Mouse (Mus musculus) forebrain, postnatal 0 days (tissue): ENCODE data around the gene Ears2. TPM values are rescaled to one million over a fixed set of nuclear protein-coding genes. Genes with fewer than 3 reads are reported as not detected.

Source experiments
- ATAC-seq: fragments of 200-750 bp; cut with Nextera tagmentation; 2 replicates; pipeline ENCODE4 v1.8.0; 2017; ENCODE audit warnings: mild to moderate bottlenecking, moderate library complexity
- DNase-seq: peaks from one replicate; pipeline ENCODE4 v3.0.0-alpha.2; 2015
- H3K27ac ChIP-seq: fragments of 300-500 bp; sonication (generic); 2 replicates; pipeline ENCODE4 v1.5.1; 2014; ENCODE audit warnings: low read depth, mild to moderate bottlenecking, antibody characterized with exemption, low read length, moderate library complexity, mixed read lengths
- H3K27me3 ChIP-seq: fragments of 300-500 bp; sonication (generic); 2 replicates; pipeline ENCODE4 v1.6.1; 2014; ENCODE audit warnings: mild to moderate bottlenecking, low read length, mixed read lengths; ENCODE audit not compliant: insufficient read depth
- H3K36me3 ChIP-seq: fragments of 300-500 bp; sonication (generic); 2 replicates; pipeline ENCODE4 v1.6.1; 2014; ENCODE audit warnings: mild to moderate bottlenecking, moderate library complexity; ENCODE audit not compliant: insufficient read depth
- H3K4me1 ChIP-seq: fragments of 300-500 bp; sonication (generic); 2 replicates; pipeline ENCODE4 v1.6.1; 2014; ENCODE audit warnings: antibody characterized with exemption; ENCODE audit not compliant: insufficient read depth
- H3K4me2 ChIP-seq: fragments of 300-500 bp; sonication (generic); 2 replicates; pipeline ENCODE4 v1.6.1; 2014; ENCODE audit warnings: low read depth, mild to moderate bottlenecking, moderate library complexity
- H3K4me3 ChIP-seq: fragments of 300-500 bp; sonication (generic); 2 replicates; pipeline ENCODE4 v1.5.1; 2014; ENCODE audit warnings: low read depth, low read length, mixed read lengths
- H3K9ac ChIP-seq: fragments of 300-500 bp; sonication (generic); 2 replicates; pipeline ENCODE4 v1.6.1; 2014; ENCODE audit warnings: mild to moderate bottlenecking
- H3K9me3 ChIP-seq: fragments of 300-500 bp; sonication (generic); 2 replicates; pipeline ENCODE4 v1.6.1; 2016; ENCODE audit warnings: low read length
- CTCF ChIP-seq: sonication (generic); IDR thresholded peaks from 2 replicates; pipeline ENCODE4 v1.5.1; 2016; ENCODE audit warnings: antibody characterized with exemption, control low read depth, low read depth
- WGBS: fragments of 180-500 bp; shearing (Covaris S2); extraction: QIAGEN DNeasy Blood & Tissue Kit; methylation state at CpG from one replicate; pipeline ENCODE4 v1.1.7; 2014; 5-methylcytosine and 5-hydroxymethylcytosine counted together
- polyA plus RNA-seq: library from polyadenylated mRNA; unstranded; fragments of >200 nt; fragmentation: Nextera tagmentation; extraction: Ambion mirVana; gene quantifications from 2 replicates; pipeline ENCODE4 v1.2.1, GENCODE M21; 2015
- total RNA-seq: library from RNA; depleted of rRNA; stranded (reverse); fragments of >200 nt; gene quantifications from 2 replicates; pipeline ENCODE4 v1.2.3, GENCODE M21; 2014

Ears2 gene
- total and polyA plus RNA-seq, 2 experiments from 2014 or later: 8.8 to 16.7 TPM

- no peak overlapping the region for H3K9ac ChIP-seq
- no peaks in the 10 kb centered on the region for H3K4me1 ChIP-seq
- H3K27ac ChIP-seq: no peak overlapping the region
- TF ChIP-seq CTCF: no peak
- no peak overlapping the region for H3K4me2 ChIP-seq
- H3K9me3 ChIP-seq: no peaks in the 10 kb centered on the region
- no peak for ATAC-seq
- no peak overlapping the region for H3K4me3 ChIP-seq
- DNase-seq: no peak
- H3K27me3 ChIP-seq: no peaks in the 10 kb centered on the region
- 96% methylated on average over 2 of the region's 2 CpGs for WGBS
- peaks cover 64% of the 10 kb centered on the region for H3K36me3 ChIP-seq
Measured at GRCm38 (mm10) chr7:122094564-122095330, 27.7 kb upstream of the Ears2 start.

DNA sequence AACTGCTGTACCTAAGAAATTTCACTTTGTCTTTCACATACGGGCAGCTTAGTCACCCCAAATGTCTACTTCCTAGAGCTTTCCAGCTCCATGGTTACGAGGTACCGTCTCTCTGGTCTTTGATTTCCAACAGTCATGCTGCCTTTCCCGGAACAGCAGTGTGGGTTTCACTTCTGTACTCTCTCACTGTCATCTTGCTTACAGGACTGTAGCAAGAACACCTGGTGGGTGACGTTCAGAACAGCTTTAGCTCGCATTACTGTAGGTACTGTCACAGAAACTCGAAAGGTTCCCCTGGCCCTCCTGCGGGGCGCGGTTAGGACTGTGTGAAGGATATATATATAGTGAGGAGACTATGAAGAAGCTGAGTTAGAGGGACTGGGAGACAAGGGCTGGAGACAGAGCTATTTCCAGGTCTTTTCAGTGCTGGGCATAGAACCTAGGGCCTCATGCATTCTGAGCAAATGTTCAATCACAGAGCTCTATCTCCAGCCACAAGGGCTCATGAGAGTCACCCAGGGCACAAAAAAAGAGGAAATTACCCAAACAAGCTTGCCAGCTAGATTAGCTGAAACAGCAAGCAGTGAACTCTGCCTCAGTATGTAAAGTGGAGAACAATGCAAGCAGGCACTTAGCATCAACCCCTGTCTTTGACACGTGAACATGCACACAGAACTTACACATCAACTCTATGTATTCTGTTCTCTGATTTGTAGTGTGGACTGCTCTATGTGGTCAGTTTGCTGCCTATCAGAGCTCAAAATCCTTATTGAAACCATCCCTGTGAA is 20.3 kb upstream of the Ears2 start:
- Histone ChIP-seq H3K27ac (no peak overlapping the region), H3K4me3 (no peak overlapping the region), H3K9ac (no peak overlapping the region), H3K36me3 (peaks cover 57% of the 10 kb centered on the region), H3K27me3 (no peaks in the 10 kb centered on the region), H3K4me1 (no peaks in the 10 kb centered on the region), H3K4me2 (no peak overlapping the region), H3K9me3 (no peaks in the 10 kb centered on the region)
- no peak for TF ChIP-seq CTCF
- DNase-seq (no peak), ATAC-seq (no peak)
- WGBS: 93% methylated on average over 11 of the region's 11 CpGs

DNA sequence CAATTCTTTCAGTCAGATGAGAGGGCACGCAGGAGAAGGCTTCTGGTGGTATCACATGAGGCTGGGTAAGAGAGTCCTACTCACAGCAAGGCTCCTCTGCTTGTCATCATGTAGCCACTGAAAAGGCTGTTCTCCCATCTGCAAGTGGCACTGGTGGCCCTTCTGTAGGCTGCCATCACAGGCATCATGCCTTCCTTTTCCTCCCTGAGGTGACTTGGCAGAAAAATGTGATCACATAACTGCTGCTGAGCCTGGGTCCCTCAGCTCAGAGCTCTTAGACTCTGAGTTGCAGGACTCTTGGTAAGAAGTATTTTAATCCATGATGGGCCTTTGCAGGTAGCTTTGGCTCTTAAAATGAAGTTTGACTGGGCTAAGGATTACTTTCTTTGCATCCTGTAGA is 14.0 kb upstream of the Ears2 start:
- H3K4me2 ChIP-seq: no peak overlapping the region
- no peaks in the 10 kb centered on the region for H3K4me1 ChIP-seq
- TF ChIP-seq CTCF: no peak
- no peak for DNase-seq
- peaks cover 60% of the 10 kb centered on the region for H3K36me3 ChIP-seq
- no peak overlapping the region for H3K9ac ChIP-seq
- H3K27me3 ChIP-seq: no peaks in the 10 kb centered on the region
- H3K9me3 ChIP-seq: no peaks in the 10 kb centered on the region
- WGBS: 76% methylated on average over 1 of the region's 1 CpGs
- no peak overlapping the region for H3K27ac ChIP-seq
- no peak overlapping the region for H3K4me3 ChIP-seq
- ATAC-seq: no peak

- Histone ChIP-seq H3K36me3 (peaks cover 64% of the 10 kb centered on the region), H3K27me3 (no peaks in the 10 kb centered on the region), H3K27ac (no peak overlapping the region), H3K4me1 (no peaks in the 10 kb centered on the region), H3K4me3 (no peak overlapping the region), H3K9ac (no peak overlapping the region), H3K9me3 (no peaks in the 10 kb centered on the region), H3K4me2 (no peak overlapping the region)
- TF ChIP-seq CTCF: no peak
- 84% methylated on average over 8 of the region's 8 CpGs for WGBS
- DNase-seq: no peak
- no peak for ATAC-seq
Measured at GRCm38 (mm10) chr7:122079798-122080554, 12.9 kb upstream of the Ears2 start.

DNA sequence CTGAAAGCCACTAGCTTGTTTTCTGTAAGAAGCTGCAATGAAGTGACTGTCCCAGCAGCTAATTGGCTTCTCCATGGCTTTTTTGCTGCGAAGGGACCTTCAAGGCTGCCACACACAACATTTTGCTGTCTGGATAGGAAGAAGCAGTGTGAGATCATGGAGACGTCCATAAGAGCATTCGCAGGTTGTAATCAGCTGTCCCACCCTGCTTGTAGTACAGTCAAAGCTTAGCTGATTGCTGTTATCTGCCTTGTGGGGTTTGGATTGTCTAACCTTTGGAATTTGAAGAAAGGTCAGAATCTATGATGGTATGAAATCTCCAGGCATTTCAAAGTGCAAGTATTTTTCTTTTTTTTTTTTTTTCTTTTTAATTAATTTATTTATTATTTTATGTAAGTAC is 7.3 kb upstream of the Ears2 start:
- ATAC-seq: no peak

GRCm38 (mm10) chr7:122067517-122068381 is 686 bp upstream of the Ears2 start:
- peak; percentile 16 for ATAC-seq
- peak overlapping the region; percentile 93 for H3K27ac ChIP-seq
- no peaks in the 10 kb centered on the region for H3K9me3 ChIP-seq
- H3K4me2 ChIP-seq: peak overlapping the region; percentile 81
- H3K4me3 ChIP-seq: peak overlapping the region; percentile 94
- DNase-seq: peak; percentile 25
- peaks cover 19% of the 10 kb centered on the region for H3K4me1 ChIP-seq
- H3K36me3 ChIP-seq: peaks cover 27% of the 10 kb centered on the region
- no peaks in the 10 kb centered on the region for H3K27me3 ChIP-seq
- peak; percentile 45 for TF ChIP-seq CTCF
- H3K9ac ChIP-seq: peak overlapping the region; percentile 92
- WGBS: 6% methylated on average over 57 of the region's 58 CpGs

More for the DNA sequence above, 7.3 kb upstream of the Ears2 start:
- Histone ChIP-seq H3K4me3 (no peak overlapping the region), H3K27ac (no peak overlapping the region), H3K4me1 (no peaks in the 10 kb centered on the region), H3K9ac (no peak overlapping the region), H3K4me2 (no peak overlapping the region), H3K9me3 (no peaks in the 10 kb centered on the region), H3K36me3 (peaks cover 83% of the 10 kb centered on the region), H3K27me3 (no peaks in the 10 kb centered on the region)
- no peak for TF ChIP-seq CTCF
- WGBS: 81% methylated on average over 3 of the region's 3 CpGs
- DNase-seq: no peak
